Mouse (Mus musculus) cerebellum, postnatal 4 days (tissue): ENCODE measurements at regions not wholly inside any gene's neighbourhood (a gene's known extent, or its start where the extent isn't known, plus 50 kb on each side); places are given as distances from the start of the nearest gene placed in this dataset.

Experiments used
- DNase-seq, 2 experiments: peaks; one replicate each; pipeline ENCODE4 v3.0.0; 2022; ENCODE audit warnings: low spot score in 2 of 2, mixed read lengths in 1 of 2

DNA sequence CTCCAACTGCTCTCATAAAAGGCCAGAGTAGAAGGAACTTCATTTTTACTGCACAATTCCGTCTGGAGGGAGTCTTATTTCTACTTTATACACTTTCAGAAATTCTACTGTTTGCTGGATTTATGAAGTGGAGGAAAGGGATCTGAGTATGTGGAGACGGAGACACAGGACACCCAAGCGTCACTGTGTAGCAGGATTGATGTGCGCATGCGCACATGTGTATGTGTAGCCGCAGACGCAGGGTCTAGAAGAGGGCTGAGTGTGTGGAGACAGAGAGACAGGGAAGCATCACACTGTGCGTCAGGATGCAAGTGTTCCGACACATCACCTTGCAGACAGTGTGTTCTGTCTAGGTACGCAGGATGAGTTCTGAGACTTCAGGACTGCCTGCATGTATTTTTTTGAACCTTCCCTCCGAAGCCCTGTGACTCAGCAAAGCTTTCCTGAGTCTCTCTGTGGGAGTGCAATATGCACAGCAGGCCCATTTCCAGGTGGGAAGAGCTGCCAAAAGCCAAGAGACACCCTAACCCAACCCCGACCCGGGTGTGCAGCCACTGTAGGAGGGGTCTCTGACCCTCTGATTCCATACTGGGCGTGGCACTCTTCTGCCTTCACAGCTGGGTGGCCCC, 67.1 kb upstream of the Fam19a5 start:
- DNase-seq: no peak

DNA sequence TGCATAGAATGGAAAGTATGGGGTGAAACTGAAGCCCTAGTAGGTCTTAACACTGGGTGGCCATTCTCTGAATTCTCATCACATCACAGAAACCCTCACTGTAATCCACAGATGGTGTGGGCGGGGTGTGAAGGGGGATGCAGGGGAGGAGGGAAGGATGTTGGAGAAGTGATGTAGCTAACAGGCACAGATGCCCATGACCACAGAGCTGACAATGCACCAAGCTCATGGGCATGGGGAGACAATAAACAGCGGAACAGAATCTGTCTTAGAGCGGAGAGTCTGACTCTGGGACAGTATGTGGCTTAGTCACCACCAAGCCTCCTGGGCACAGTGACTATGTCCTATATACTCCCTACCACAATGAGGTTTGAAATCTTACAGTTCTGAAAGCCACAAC, 63.3 kb upstream of the Fam19a5 start:
- DNase-seq: no peak
